Mouse (Mus musculus) neural tube, embryonic 14.5 days (tissue): ENCODE results near the gene Pus7. TPM values are rescaled to one million over a fixed set of nuclear protein-coding genes. Genes with fewer than 3 reads are reported as not detected.
"Not testable (repeated sequence)": the region's sequence is repeated elsewhere in the genome, so short reads cannot be mapped to it uniquely, and the experiment has no call there.

ENCODE experiments used
- ATAC-seq: fragments of 200-750 bp; cut with Nextera tagmentation; 2 replicates; pipeline ENCODE4 v1.8.0; 2017; ENCODE audit warnings: low read depth, mild to moderate bottlenecking, moderate TSS enrichment, moderate library complexity
- H3K27ac ChIP-seq: fragments of 300-500 bp; sonication (generic); 2 replicates; pipeline ENCODE4 v1.5.1; 2014; ENCODE audit warnings: low read depth, mild to moderate bottlenecking, control low read depth, low read length, moderate library complexity, mixed read lengths
- H3K27me3 ChIP-seq: fragments of 300-500 bp; sonication (generic); 2 replicates; pipeline ENCODE4 v1.6.1; 2014; ENCODE audit warnings: low read length; ENCODE audit not compliant: control insufficient read depth, insufficient read depth
- H3K36me3 ChIP-seq: fragments of 300-500 bp; sonication (generic); 2 replicates; pipeline ENCODE4 v1.6.1; 2014; ENCODE audit warnings: low read length, mixed read lengths; ENCODE audit not compliant: control insufficient read depth, insufficient read depth
- H3K4me1 ChIP-seq: fragments of 300-500 bp; sonication (generic); 2 replicates; pipeline ENCODE4 v1.6.1; 2014; ENCODE audit warnings: low read length; ENCODE audit not compliant: control insufficient read depth, insufficient read depth
- H3K4me2 ChIP-seq: fragments of 300-500 bp; sonication (generic); 2 replicates; pipeline ENCODE4 v1.6.1; 2014; ENCODE audit warnings: mild to moderate bottlenecking, low read depth, low read length, control low read depth
- H3K4me3 ChIP-seq: fragments of 300-500 bp; sonication (generic); 2 replicates; pipeline ENCODE4 v1.5.1; 2014; ENCODE audit warnings: low read depth, low read length, control low read depth, mixed read lengths
- H3K9ac ChIP-seq: fragments of 300-500 bp; sonication (generic); replicated peaks from 2 replicates; pipeline ENCODE4 v1.6.1; 2014; ENCODE audit warnings: low read depth, mild to moderate bottlenecking, control low read depth, low read length, mixed read lengths
- H3K9me3 ChIP-seq: fragments of 300-500 bp; sonication (generic); 2 replicates; pipeline ENCODE4 v1.6.1; 2016; ENCODE audit warnings: low read length; ENCODE audit not compliant: control insufficient read depth
- WGBS: fragments of 180-500 bp; shearing (Covaris S2); extraction: QIAGEN DNeasy Blood & Tissue Kit; methylation state at CpG from one replicate; pipeline ENCODE4 v1.1.7; 2014; 5-methylcytosine and 5-hydroxymethylcytosine counted together
- polyA plus RNA-seq: library from polyadenylated mRNA; unstranded; fragments of >200 nt; fragmentation: Nextera tagmentation; extraction: Ambion mirVana; gene quantifications from 2 replicates; pipeline ENCODE4 v1.2.1, GENCODE M21; 2014

Gene Pus7
- polyA plus RNA-seq, 1 experiment from 2014 or later, result 19.1 TPM

- H3K4me3 ChIP-seq, result no peak overlapping the region
- H3K27me3 ChIP-seq, result no peaks in the 10 kb centered on the region
- H3K4me2 ChIP-seq, result no peak overlapping the region
- no peak overlapping the region for H3K9ac ChIP-seq
- H3K4me1 ChIP-seq, result no peaks in the 10 kb centered on the region
- 98% methylated on average over 1 of the region's 1 CpGs for WGBS
- no peak overlapping the region for H3K27ac ChIP-seq
- no peaks in the 10 kb centered on the region for H3K36me3 ChIP-seq
- no peaks in the 10 kb centered on the region for H3K9me3 ChIP-seq
- ATAC-seq, result no peak
These were observed 73.8 kb downstream of the Pus7 start for GRCm38 (mm10) chr5:23709661-23710060.

GRCm38 (mm10) chr5:23706601-23707597 lies 76.6 kb downstream of the Pus7 start:
- H3K4me2 ChIP-seq, H3K4me1 ChIP-seq, ATAC-seq, H3K27ac ChIP-seq, H3K9me3 ChIP-seq, H3K4me3 ChIP-seq, H3K36me3 ChIP-seq, H3K27me3 ChIP-seq, H3K9ac ChIP-seq: not testable (repeated sequence)
- WGBS, result 97% methylated on average over 29 of the region's 34 CpGs

- no peak overlapping the region for H3K27ac ChIP-seq
- no peaks in the 10 kb centered on the region for H3K36me3 ChIP-seq
- no peak overlapping the region for H3K4me3 ChIP-seq
- WGBS, result 93% methylated on average over 1 of the region's 1 CpGs
- no peak for ATAC-seq
- 0 out of 2 replicates have a peak, but pooled peaks cover 2% of the 10 kb centered on the region for H3K9me3 ChIP-seq
- no peak overlapping the region for H3K4me2 ChIP-seq
- no peaks in the 10 kb centered on the region for H3K4me1 ChIP-seq
- no peak overlapping the region for H3K9ac ChIP-seq
- no peaks in the 10 kb centered on the region for H3K27me3 ChIP-seq
These were observed 86.1 kb downstream of the Pus7 start for GRCm38 (mm10) chr5:23697457-23697856.

Other genes starting within 250 kb of the Pus7 start
- 118 and 124 TPM in 2 replicates for gene Srpk2, start 99.1 kb downstream of the Pus7 start, polyA plus RNA-seq
- 27.5 and 31.1 TPM in 2 replicates for gene Rint1, start 4.0 kb upstream of the Pus7 start, polyA plus RNA-seq
- gene Tomm7, start 60.5 kb upstream of the Pus7 start, polyA plus RNA-seq, result 79.4 and 81.1 TPM in 2 replicates
- 31.1 and 42.3 TPM in 2 replicates for gene Fam126a, start 247.0 kb upstream of the Pus7 start, polyA plus RNA-seq